Comparison of ENCODE assay signal across 10 mouse cellular contexts in the genomic region with DNA sequence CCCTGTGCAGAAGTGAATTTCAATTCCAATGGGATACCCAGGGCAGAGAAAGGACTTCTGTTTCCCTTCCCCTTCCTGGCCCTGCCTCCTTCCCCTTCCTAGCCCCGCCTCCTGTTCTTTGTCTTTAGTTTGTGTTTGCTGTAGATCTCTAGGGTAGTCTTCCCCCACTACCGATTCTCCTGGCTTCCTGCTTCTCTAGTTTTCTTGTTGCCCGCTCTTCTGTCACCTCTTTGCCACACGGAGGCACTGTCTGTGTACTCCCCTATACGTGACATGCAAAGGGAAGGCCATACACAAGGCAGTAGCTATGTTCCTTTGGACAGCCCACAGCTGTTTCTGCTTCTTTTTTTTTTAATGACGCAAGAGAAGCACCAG.
DNase-seq lines count a peak whose midpoint lies in the region; ATAC-seq and TF ChIP-seq lines count a peak whose summit lies in the region.
"Had no signal": no experiment of that assay in that cellular context is flagged by ENCODE, and none has a peak within 500 bp of the region (broad histone marks: within the 10 kb centered on the region; RNA-seq: fewer than 3 reads in every experiment).

No protein-coding gene starts in this region.

- peaks cover 14% of the 10 kb centered on the region for H3K4me1 ChIP-seq in midbrain, embryonic 10.5 days
- H3K4me1 ChIP-seq in midbrain, embryonic 15.5 days: peaks cover 3% of the 10 kb centered on the region; the same call in 1 of the 2 replicates
- 0 out of 2 replicates have a peak, but pooled peaks cover 10% of the 10 kb centered on the region for H3K4me1 ChIP-seq in heart, postnatal 0 days (ENCODE audit: control insufficient read depth, insufficient read depth)
- H3K4me1 ChIP-seq in limb, embryonic 14.5 days (ENCODE audit: control insufficient read depth, insufficient read depth, low read length): peaks cover 17% of the 10 kb centered on the region
- peaks cover 14% of the 10 kb centered on the region; the same call in 1 of the 2 replicates for H3K4me1 ChIP-seq in stomach, embryonic 15.5 days

- H3K9me3 ChIP-seq in midbrain, embryonic 10.5 days (replicated peaks): 0 out of 2 replicates have a peak, but pooled peaks cover 2% of the 10 kb centered on the region
- no peaks in the 10 kb centered on the region for H3K9me3 ChIP-seq in midbrain, embryonic 15.5 days
- 0 out of 2 replicates have a peak, but pooled peaks cover 4% of the 10 kb centered on the region for H3K9me3 ChIP-seq in heart, postnatal 0 days (replicated peaks; ENCODE audit: control insufficient read depth, low read length)
- H3K9me3 ChIP-seq in limb, embryonic 14.5 days (ENCODE audit: control insufficient read depth, low read length): peaks cover 2% of the 10 kb centered on the region
- H3K9me3 ChIP-seq in stomach, embryonic 15.5 days: no peaks in the 10 kb centered on the region
- H3K9me3 ChIP-seq: midbrain, embryonic 12.5 days had no signal

- peak; percentile 63 for TF ChIP-seq CTCF in heart, postnatal 0 days (IDR thresholded peaks at IDR 0.05; ENCODE audit: low read depth)

- no peak overlapping the region for H3K9ac ChIP-seq in midbrain, embryonic 15.5 days
- H3K9ac ChIP-seq in heart, postnatal 0 days (replicated peaks; ENCODE audit: low read depth, low read length): no peak overlapping the region
- H3K9ac ChIP-seq in limb, embryonic 14.5 days (ENCODE audit: low read depth, low read length, severe bottlenecking): no peak overlapping the region
- H3K9ac ChIP-seq in stomach, embryonic 15.5 days: no peak overlapping the region
- H3K9ac ChIP-seq: midbrain, embryonic 12.5 days had no signal

- TF ChIP-seq POLR2A in limb, embryonic 14.5 days (IDR thresholded peaks at IDR 0.05; ENCODE audit: borderline replicate concordance, extremely low read depth, insufficient read depth, insufficient read length): no peak

- 75% methylated on average over 6 of the region's 6 CpGs for WGBS in midbrain, embryonic 10.5 days
- 77% methylated on average over 6 of the region's 6 CpGs for WGBS in midbrain, embryonic 15.5 days
- WGBS in heart, postnatal 0 days: 40% methylated on average over 6 of the region's 6 CpGs
- 72% methylated on average over 6 of the region's 6 CpGs for WGBS in limb, embryonic 14.5 days
- WGBS in stomach, embryonic 15.5 days: 39% methylated on average over 6 of the region's 6 CpGs

- 0 out of 2 replicates have a peak overlapping the region, but pooled peaks have one; percentile 52 for H3K27ac ChIP-seq in midbrain, embryonic 10.5 days (replicated peaks)
- no peak overlapping the region for H3K27ac ChIP-seq in midbrain, embryonic 15.5 days
- peak overlapping the region; percentile 75 for H3K27ac ChIP-seq in heart, postnatal 0 days (ENCODE audit: low read depth)
- no peak overlapping the region for H3K27ac ChIP-seq in limb, embryonic 14.5 days (replicated peaks; ENCODE audit: low read depth, low read length)
- H3K27ac ChIP-seq in stomach, embryonic 15.5 days: peak overlapping the region; percentile 67

- H3K4me3 ChIP-seq in midbrain, embryonic 10.5 days: no peak overlapping the region
- no peak overlapping the region for H3K4me3 ChIP-seq in midbrain, embryonic 15.5 days
- H3K4me3 ChIP-seq in heart, postnatal 0 days (ENCODE audit: low read depth, low read length): no peak overlapping the region
- no peak overlapping the region for H3K4me3 ChIP-seq in limb, embryonic 14.5 days (replicated peaks; ENCODE audit: low read length)
- no peak overlapping the region for H3K4me3 ChIP-seq in stomach, embryonic 15.5 days (replicated peaks)
- H3K4me3 ChIP-seq: midbrain, embryonic 12.5 days had no signal

- no peaks in the 10 kb centered on the region for H3K27me3 ChIP-seq in midbrain, embryonic 10.5 days (ENCODE audit: low read depth, poor library complexity, severe bottlenecking)
- H3K27me3 ChIP-seq in midbrain, embryonic 15.5 days (replicated peaks): no peaks in the 10 kb centered on the region
- H3K27me3 ChIP-seq in heart, postnatal 0 days (ENCODE audit: control insufficient read depth, insufficient read depth, low read length): no peaks in the 10 kb centered on the region
- no peaks in the 10 kb centered on the region for H3K27me3 ChIP-seq in limb, embryonic 14.5 days (ENCODE audit: control insufficient read depth, insufficient read depth, low read length)
- H3K27me3 ChIP-seq in stomach, embryonic 15.5 days (replicated peaks): no peaks in the 10 kb centered on the region
- H3K27me3 ChIP-seq: midbrain, embryonic 12.5 days had no signal

- peaks cover 6% of the 10 kb centered on the region for H3K36me3 ChIP-seq in midbrain, embryonic 10.5 days
- H3K36me3 ChIP-seq in midbrain, embryonic 15.5 days (replicated peaks): no peaks in the 10 kb centered on the region
- H3K36me3 ChIP-seq in heart, postnatal 0 days (replicated peaks; ENCODE audit: control insufficient read depth, insufficient read depth, low read length): peaks cover 19% of the 10 kb centered on the region
- H3K36me3 ChIP-seq in limb, embryonic 14.5 days (ENCODE audit: control insufficient read depth, insufficient read depth, low read length): peaks cover 16% of the 10 kb centered on the region
- peaks cover 13% of the 10 kb centered on the region for H3K36me3 ChIP-seq in stomach, embryonic 15.5 days
- H3K36me3 ChIP-seq: G1E; midbrain, embryonic 12.5 days had no signal

- no peak for DNase-seq in midbrain, embryonic 10.5 days (ENCODE audit: low spot score)
- DNase-seq in heart, postnatal 0 days (ENCODE audit: low spot score): peak; percentile 81
- DNase-seq in limb, embryonic 14.5 days (ENCODE audit: low spot score): no peak
- DNase-seq in retina, postnatal 1 day: no peak
- no peak for DNase-seq in layer of hippocampus, postnatal 25 days (ENCODE audit: extremely low spot score in 1 of 2, low spot score in 1 of 2)
- DNase-seq in gastrocnemius, postnatal 25 days: no peak

- TF ChIP-seq EP300 in heart, postnatal 0 days (IDR thresholded peaks at IDR 0.05; ENCODE audit: low read depth): no peak

- ATAC-seq in midbrain, embryonic 15.5 days (replicated peaks): no peak
- peak; percentile 78 for ATAC-seq in heart, postnatal 0 days (ENCODE audit: insufficient read depth, low read depth)
- peak; percentile 44; the same call in 1 of the 2 replicates for ATAC-seq in limb, embryonic 14.5 days (ENCODE audit: low FRiP score, low read depth)
- peak; percentile 51 for ATAC-seq in stomach, embryonic 15.5 days (ENCODE audit: insufficient read depth, low FRiP score, low read depth)

- H3K4me2 ChIP-seq in midbrain, embryonic 15.5 days: no peak overlapping the region
- H3K4me2 ChIP-seq in heart, postnatal 0 days (ENCODE audit: low read depth, low read length): no peak overlapping the region
- H3K4me2 ChIP-seq in limb, embryonic 14.5 days (replicated peaks; ENCODE audit: low read depth, low read length, severe bottlenecking): no peak overlapping the region
- H3K4me2 ChIP-seq in stomach, embryonic 15.5 days: no peak overlapping the region
- H3K4me2 ChIP-seq: midbrain, embryonic 12.5 days had no signal

Comparison
In these comparisons a context has a peak if more than half of its experiments do, and no peak if none do; other contexts are left out.
1. H3K27ac ChIP-seq: peak in midbrain, embryonic 10.5 days (single experiment), heart, postnatal 0 days (single experiment) and stomach, embryonic 15.5 days (single experiment); none in midbrain, embryonic 15.5 days (single experiment) and limb, embryonic 14.5 days (single experiment).